Mouse (Mus musculus) ovary, adult 18-20 months (tissue): ENCODE measurements around the gene Hspb11.

ENCODE experiments used
- DNase-seq: peaks from one replicate; pipeline ENCODE4 v3.0.0; 2022; ENCODE audit warnings: low spot score, mixed read lengths

Gene Hspb11

DNA sequence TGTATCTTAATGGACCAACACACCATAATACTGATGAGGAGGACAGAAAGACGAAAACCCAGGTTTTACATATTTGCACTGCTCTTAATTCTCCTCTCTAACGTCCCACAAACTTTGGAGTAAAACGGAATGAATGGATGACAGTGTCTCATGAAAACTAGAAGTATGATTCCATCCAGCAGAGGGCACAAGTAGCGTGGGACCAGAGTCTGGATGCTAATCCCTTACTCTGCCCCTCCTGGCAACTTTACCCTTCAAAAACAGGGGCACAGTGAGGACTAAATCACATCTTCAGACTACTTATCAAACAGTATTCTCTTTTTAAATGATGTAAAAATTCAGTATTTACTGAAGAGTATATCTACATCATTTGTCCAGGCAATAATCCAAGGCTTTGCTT is 2.9 kb upstream of the Hspb11 start:
- DNase-seq: no peak

DNA sequence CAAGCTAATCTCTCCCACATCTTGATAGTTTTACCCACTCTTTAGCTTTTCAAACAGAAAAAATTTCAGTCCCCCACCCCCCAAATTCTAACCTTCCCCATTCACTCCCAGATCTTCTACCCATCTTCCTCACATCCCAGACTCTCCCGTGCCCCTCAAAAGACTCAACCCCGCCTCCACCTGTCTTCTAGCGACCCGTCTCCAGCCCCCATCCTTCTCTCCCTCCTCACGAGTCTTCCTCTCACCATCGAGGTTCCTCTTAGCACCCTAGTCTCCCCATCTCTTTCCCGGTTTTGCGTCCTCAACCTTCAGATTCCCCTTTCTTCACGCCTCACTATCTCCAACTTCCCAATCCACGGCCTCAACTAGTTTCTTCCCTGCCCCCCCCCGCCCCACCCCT is 871 bp upstream of the Hspb11 start:
- no peak for DNase-seq

DNA sequence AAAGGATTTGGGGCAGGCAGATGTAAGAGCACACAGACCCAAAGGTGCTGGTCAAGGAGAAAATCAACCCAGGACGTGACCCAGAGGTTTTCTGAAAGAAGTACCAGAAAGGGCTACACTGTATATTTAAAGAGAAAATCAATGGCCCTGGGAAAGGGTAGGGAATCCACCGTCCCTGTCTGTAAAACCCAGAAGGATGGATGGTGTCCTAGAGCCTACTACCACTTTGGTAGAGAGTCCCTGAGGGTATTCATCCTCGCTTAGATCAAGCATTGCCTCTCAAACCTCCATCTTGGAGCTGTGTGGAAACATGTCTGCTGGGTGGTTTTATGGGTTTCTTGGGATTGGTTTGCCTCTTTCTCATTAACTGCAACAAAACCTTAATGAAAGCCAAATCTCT is 1.0 kb downstream of the Hspb11 start:
- DNase-seq: no peak

DNA sequence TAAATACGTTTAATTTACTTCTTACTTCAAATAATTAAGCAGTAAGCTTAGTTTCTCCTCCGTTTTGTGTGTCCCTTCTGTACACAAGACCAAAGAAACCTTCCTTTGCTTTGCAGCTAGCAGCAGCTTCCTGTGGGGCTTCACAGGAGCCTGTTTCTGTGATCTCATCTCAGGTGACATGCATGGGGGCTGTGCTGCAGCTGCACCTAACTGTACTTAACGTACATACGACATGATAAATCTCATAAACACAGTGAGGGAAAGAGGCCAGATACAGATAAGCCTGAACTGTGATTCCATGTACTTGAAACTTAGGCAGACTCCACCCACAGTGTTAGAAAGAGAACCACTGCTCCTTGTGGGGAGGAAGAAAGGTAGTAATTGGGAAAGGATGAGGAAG is 6.6 kb downstream of the Hspb11 start:
- DNase-seq: no peak

DNA sequence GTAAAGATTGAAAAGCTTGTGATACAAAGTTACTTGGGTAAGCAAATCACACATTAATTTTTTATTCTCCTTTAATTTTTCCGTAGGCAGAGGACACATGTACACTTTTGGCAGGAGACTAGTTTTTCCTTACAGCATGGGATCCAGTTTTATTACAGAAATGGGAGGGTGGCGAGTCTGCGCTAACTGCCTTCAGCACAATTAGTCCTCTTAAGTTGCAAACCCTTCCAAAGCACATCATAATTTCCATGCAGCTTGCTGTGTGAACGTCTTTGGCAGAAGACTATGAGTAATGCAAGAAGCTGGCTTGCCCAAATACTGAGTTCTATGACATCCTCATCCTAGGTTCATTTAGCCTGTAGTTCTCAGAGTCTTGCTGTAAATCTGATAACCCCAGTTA is 20.3 kb downstream of the Hspb11 start:
- no peak for DNase-seq

DNA sequence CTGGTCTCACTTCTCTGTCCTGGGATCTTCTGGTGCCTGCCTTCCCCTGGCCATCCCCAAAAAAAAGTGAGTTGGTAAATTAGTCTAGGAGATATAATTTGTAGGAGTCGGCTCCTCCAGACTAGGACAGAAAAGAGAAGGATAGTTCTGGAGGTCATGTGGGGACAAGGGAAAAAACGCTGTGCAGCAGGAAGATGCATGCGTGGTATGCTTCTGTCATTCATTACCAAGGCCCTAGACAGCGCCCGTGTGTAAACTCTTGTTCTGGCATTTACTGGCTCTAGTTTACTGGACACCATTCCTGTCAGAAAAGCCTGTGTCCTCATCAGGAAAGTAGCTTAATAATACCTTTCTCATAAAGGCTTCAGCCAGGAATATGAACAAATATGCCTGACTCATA is 21.1 kb downstream of the Hspb11 start:
- DNase-seq: no peak

DNA sequence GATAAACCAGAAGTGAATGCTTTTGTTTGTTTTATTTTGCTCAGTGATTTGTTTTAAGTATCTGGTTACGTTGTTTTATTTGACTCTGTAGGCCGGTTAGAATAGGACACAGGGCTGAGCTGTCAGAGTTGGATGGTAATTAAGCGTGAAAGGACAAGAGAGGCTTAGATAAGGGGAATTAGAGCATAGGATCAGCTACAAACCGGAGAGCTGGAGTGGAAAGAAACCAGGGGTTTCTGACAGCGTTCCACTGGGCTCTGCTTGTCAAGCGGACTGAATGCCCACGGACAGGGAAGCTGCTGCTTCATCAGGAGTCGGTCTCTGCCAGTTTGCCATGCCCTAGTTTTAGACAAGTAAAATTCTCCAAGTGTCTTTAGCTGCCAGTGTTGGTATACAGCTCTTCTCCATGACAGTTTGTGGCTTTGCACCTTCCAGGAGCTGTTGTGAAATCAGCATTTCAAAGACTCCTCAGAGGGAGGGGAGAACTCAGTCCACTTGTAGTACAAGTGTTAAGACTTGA is 24.9 kb downstream of the Hspb11 start:
- DNase-seq: no peak

DNA sequence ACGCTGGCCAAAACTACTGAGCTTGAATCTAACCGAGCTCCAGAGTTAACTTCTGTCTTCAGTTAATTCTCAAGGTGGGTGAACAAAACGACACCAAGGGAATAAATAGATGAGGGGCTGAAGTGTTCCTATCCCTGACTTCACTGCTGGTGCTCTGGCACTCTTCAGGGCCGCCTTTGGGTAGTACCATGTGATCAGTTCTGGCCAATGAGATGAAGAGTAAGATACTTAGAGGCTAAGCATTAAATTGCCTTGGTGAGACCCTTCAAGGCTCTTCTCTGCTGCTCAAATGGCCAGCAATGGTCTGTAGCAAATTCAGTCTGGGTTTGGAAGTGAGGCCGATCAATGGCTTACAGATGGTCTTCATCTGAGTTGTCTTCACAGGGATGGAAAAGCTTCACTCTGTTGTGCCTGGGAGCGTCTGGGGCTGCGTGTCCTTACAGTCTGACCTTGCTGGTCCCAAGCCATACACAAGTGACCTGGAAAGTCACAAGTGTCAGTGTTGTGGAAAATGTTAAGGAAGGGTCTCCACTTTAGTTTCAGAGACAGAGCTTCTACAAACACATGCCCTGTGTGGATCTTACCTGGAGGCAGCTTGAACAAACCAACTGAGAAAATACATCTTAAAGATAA is 27.6 kb downstream of the Hspb11 start:
- no peak for DNase-seq

DNA sequence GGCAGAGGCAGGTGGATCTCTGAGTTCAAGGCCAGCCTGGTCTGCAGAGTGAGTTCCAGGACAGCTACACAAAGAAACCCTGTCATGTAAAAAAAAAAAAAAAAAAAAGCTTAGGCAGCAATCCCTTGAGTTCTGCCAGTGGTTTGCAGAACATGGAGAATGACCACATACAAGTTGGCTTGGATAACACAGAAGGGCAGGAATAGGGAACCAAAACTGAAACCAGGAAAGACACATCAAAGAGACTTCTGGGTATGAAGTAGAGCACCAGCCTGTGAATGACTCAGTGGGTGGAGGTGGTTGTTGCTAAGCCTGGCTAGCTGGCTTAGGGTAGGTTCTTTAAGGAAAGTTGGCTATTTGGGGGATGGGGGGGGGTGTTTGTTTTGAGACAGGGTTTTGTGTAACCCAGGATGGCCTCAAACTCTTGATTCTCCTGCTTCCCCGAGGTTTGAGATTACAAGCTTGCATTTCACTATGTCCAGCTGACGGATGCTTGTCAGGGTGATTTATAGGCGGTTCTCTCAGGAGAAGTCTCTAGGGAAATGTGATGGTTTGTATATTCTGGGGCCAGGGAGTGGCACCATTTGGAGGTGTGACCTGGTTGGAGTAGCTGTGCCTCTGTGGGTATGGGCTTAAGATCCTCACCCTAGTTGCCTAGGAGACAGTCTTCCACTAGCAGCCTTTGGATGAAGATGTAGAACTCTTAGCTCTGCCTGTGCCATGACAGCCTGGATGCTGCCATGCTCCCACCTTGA is 32.2 kb downstream of the Hspb11 start:
- no peak for DNase-seq

DNA sequence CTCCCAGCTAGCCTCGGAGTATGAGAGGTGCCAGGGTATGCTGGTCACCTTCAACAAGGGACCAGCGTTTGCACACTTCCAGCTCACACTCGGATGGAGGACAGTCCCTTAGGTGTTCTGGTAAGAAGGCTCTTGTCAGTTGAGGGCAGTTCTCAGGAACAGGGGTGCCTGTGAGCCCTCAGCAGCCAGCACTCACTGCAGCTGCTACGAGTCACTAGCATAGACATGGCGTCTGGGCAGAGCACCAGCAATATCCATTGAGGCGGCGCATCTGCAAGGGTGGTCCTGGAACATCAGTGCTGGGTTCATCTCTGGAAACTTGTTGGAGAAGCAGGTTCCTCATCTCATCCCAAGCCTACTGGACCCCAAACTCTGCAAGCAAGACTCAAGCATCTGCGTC is 33.0 kb downstream of the Hspb11 start:
- DNase-seq: no peak

DNA sequence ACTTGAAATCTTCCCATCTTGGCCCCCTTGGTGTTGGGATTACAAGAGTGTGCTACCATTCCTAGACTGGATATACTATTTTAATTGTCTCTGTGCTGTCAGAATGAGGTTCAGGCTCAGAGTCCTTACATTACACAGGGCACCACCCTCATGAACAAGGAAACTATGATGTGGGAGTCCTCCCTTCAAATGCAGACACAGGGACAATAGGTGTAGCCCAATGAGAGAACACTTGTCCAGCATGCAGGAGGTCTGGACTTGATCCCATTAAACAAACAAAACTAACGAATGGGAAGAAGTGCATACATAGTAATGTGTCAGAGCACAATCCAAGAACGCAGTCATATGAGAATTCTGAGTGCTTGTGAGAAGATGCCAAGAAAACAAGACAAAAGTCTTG is 34.1 kb downstream of the Hspb11 start:
- no peak for DNase-seq

DNA sequence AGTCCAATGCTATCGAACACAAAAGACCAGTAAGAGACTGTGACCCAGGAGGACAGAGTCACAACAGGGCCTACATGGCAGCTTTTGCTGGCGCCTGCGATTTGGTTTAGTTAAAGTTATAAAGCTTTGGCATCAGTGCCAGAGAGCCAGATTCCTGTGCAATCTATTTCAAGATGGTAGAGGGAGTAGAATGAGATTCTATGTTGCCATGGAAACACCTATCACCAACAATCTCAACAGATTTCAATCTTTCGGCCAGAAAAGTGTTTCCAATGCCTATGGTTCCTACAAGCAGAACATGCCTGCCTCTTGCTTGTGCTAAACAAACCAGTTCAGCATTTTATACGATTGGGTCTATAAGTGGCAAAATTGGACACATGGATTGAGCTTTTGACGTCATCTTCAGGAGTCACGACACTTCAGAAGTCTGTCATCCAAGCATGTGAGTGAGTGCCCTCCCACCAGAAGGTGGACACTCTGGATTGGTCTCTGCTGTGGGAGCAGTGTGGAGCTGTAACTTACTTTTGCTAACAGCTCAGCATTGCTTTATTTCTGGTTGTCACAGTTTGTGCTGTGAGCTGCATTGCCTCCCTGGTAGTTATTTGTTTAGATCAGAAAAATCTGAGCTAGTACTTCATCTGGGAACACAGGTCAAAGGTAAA is 38.3 kb downstream of the Hspb11 start:
- DNase-seq: no peak

DNA sequence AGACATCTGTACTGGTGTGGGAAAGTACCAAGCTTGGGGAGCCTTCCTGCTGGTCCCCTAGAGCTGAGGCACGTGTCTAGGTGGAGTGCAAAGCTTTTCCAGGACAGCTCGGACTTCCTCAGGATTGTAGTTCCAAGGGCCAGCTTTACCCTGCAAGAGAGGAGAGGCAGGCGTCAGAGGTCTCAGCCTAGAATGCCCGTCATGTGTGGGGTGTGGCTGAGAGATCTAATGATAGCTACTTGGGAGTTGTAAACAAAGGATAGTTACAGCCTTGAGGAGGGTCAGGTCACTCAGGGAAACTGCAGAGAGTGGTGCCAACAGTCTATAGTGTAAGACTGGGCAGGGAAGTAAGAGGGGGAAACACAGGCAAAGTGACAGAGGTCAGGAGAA is 38.9 kb downstream of the Hspb11 start:
- no peak for DNase-seq

DNA sequence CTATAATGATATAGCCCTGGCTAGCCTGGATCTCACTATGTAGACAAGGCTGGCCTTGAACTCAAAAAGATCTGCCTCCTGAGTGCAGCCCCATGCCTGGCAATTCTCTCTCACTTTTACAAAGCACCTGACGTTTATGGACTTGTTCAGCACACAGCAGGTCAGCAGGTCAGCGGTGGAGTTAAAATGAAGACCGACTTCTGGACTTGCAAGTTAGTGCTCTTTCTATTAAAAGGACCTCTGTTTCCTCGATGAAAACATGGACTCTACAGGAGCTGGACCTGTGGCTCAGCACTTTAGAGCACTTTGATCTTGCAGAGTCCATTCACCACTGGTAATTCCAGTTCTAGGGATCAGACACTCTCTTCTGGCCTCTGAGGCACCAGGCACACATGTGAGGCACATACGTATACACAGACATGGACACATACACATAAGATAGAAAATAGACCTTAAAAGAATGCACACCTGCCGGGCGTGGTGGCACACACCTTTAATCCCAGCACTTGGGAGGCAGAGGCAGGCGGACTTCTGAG is 44.7 kb downstream of the Hspb11 start:
- no peak for DNase-seq

DNA sequence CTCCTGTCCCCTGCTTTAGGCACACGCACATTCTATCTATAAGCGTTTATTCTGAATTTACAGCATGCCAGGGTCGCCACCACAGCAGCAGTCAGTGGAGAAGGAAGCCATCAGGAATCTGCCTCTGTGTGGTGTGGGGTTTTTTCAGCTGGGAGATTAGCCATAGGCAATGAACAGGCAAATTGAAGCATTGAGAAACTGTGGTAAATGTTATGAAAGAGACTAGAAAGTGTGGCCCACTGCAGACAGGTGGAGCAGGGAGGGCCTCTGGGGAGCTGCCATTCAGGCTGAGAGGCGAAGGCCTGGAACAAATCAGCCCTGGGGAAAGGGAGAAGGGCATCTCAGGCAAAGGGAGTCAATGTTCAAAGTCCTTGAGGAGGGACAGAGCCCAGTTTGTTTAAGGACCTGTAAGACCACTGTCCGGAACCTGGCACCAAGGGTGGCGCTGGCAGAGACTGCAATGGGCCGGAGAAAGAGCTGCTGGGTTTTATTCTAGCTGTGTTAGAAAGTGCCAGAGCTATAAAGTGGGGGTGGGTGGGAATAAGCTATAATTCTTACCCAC is 46.5 kb downstream of the Hspb11 start:
- DNase-seq: no peak

DNA sequence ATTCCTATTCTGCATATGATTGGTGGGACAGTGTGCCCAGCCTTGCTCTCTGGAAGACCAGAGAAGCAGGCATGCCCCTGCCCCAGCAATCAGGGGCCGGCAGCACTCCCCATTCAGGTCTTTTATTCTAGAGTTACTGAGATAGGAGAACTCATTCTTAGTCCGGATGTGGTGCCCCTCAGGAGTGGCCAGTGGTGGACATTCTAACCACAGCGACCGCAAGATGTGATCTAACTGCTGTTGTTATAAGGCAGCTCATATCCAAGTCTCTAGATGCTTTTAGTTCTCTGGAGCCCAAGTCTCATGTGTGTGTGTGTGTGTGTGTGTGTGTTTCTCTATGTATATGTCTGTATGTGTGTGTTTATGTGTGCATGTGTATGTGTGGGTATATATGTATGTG is 47.0 kb downstream of the Hspb11 start:
- DNase-seq: no peak

DNA sequence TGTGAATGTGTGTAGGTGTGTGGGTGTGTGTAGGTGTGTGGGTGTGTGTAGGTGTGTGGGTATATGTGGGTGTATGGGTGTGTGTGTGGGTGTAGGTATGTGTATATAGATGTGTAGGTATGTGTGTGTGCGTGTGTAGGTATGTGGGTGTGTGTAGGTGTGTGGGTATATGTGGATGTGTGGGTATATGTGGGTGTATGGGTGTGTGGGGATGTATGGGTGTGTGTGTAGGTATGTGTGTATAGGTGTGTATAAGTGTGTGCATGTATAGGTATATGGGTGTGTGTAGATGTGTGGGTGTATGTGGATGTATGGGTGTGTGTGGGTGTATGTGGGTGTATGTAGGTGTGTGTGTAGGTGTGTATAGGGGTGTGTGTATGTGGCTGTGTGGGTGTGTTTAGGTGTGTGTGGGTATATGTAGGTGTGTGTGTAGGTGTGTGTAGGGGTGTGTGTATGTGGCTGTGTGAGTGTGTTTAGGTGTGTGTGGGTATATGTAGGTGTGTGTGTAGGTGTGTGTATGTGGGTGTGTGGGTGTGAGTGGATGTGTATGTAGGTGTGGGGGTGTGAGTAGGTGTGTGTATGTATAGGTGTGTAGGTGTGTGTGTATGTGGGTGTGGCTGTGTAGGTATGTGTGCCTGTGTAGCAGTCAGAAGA is 47.6 kb downstream of the Hspb11 start:
- no peak for DNase-seq

DNA sequence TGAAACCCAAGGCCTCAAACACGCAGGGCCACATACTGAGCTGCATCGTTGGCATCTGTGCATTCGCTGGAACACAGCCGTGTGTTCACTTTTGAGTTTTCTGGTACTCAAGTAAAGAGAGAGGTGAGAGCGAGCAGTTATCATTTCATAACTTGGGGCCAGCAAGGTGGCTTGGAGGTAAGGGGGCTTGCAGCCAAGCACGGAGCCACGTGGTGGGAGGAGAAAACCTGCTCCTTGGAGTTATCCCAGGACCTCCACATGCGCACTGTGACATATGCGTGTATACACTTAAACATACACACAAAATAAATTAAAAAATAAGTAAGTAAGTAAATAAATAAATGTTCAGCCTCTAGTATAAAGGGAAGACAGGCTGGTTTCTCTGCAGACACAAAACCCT is 48.8 kb downstream of the Hspb11 start:
- no peak for DNase-seq

DNA sequence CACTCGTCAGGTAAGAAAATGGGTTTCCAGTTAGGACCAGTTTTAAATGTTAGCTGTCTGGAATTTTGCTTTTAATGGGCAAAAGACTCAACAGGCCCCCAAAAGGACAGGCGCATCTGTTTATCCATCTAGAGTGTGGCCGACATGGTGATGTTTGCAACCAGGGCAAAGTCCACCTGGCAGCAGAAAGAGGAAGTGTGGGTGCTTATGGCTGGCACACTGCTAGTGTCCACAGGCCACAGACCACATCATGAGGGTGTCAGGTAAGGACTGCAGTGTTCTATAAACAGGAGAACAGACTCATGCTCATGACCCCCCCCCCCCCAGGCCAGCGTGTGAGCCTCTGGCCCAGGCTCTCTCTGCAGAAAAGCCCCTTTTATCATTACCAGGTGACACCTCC is 49.4 kb downstream of the Hspb11 start:
- DNase-seq: no peak

DNA sequence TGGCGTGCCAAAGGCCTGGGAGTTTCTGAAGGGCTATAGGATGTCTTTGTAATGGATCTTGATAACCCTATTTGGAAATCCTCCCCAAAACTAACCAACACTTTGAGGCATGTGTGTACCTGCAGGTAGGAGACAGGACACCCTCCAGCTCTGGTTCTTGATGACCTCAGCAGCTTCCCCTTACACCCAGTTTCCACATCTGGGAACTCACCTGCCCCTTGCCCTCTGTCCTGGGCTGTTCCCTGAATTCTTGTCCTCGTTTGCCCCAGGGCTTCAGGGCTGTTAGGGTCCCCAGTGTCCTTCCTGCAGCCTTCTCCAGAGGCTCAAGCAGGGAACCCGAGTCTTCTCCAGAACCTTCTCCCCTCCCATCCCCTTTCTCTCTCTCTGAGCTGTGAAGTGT is 50.1 kb downstream of the Hspb11 start:
- DNase-seq: no peak

DNA sequence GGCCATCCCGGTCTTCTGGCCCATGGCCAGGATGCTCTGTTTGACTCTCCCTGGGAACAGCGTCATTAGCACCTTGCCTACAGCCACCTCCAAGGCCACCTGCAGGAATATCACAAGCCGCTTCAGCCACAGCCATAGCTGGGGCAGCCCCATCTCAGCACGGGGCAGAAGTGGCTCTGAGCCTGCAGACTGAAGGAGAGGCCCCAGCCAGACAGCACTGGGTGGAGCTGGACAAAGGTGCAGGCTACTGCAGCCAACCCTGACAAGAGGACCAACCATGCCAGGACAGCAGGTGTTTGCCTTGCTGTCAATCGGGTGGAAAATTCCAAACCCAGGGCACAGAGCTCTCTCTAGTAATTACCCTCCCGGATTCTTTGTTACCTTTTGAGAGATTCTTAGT is 53.6 kb downstream of the Hspb11 start, which contains the start of gene Dio1:
TSS of gene Dio1 (minus strand) at position 204 of the 400 bp plus-strand sequence.
- no peak for DNase-seq
